Mouse (Mus musculus) kidney, postnatal 10 days (tissue): ENCODE data around the gene 1700015F17Rik.

Experiments
- DNase-seq: peaks from one replicate; pipeline ENCODE4 v3.0.0; 2021; ENCODE audit warnings: mixed read lengths

1700015F17Rik gene

GRCm38 (mm10) chr5:5423081-5423480 is 55.9 kb downstream of the 1700015F17Rik start:
- DNase-seq: no peak

GRCm38 (mm10) chr5:5421439-5421838 is 57.5 kb downstream of the 1700015F17Rik start:
- DNase-seq: no peak

- DNase-seq: no peak
These were observed 58.9 kb downstream of the 1700015F17Rik start, which contains the start of gene Cdk14 for GRCm38 (mm10) chr5:5419992-5420455. TSS of gene Cdk14 (minus strand) at chr5:5420312.

- no peak for DNase-seq
These were observed 59.7 kb downstream of the 1700015F17Rik start for GRCm38 (mm10) chr5:5419253-5419652.

GRCm38 (mm10) chr5:5414835-5415234 is 64.1 kb downstream of the 1700015F17Rik start:
- no peak for DNase-seq

DNA sequence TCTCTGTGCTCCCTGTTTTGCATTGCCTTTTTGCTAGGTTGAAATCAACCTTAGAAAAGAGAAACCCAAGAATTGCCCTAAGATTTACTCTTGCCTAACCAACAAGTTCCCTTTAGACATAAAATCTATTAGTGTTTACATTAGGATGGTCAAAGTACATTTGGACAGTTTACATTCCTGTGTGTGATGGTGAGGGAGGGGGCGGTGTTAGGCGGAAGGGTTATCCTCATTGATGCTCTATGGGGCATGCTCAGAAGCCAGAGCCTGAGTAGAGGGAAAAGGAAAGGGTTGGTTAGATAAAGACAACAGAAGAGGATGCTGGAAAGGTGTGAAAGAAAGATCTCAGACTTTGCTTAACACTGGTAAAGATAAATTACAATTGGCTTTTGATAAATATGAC is 67.1 kb downstream of the 1700015F17Rik start:
- no peak for DNase-seq

DNA sequence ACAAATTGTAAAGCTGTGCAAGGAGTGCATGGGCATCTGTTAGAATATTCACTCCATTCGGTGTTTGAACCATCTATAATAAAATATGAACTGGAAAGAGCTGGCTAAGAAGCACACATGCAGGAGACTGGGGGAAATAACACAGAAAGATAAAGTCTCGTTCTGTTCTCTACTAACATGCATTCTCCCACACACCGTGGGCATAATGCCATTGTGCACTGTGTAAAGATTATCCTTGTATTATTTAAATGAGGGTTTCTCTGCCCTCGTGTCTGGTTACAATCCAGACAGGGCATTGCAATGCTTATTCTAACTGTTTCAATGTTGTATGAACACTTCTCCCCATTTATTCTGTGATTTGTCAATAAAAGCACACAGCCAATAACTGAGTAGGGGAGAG is 77.0 kb downstream of the 1700015F17Rik start:
- no peak for DNase-seq

- no peak for DNase-seq
These were observed 86.2 kb downstream of the 1700015F17Rik start for GRCm38 (mm10) chr5:5392786-5393185.
